Mouse (Mus musculus): ENCODE measurements at regions not wholly inside any gene's neighbourhood (a gene's known extent, or its start where the extent isn't known, plus 50 kb on each side); places are given as distances from the start of the nearest gene placed in this dataset.
"Not testable (repeated sequence)": the region's sequence is repeated elsewhere in the genome, so short reads cannot be mapped to it uniquely, and the experiment has no call there.

DNA sequence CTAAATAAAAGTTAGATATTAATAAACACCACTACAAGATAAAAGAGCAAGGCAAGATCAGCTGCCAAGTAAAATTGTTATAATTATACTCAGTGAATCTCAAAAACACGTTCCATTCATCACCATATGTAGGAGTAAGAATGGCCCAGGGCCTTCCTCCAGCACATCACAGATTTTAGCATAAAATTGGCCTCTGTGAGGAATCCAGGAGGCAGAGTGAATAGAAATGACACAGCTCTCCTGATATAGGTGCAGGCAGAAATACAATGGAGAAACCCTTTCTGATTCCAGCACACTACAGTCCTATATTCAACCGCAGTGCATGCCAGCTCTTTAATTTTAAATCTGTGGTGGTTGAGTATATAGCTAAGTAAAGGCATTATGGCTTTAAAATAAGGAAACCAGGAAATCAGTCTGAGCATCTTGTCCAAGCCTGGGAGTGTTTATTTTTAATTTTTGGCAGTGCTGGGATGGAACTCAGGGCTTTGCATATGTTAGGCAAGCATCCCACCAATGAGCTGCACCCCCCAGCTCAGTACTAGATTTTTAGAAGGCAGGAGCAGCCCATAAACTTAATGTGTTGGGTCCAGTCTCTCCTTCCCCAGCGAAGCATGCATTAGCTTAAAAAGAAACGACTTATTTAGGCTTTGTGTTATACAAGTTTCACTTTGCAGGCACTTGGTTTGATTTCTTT is 158.3 kb upstream of the Ptprz1 start:
- no peak for DNase-seq

- no peak for DNase-seq
Measured at GRCm38 (mm10) chr6:22716144-22716856, 159.0 kb upstream of the Ptprz1 start.

DNA sequence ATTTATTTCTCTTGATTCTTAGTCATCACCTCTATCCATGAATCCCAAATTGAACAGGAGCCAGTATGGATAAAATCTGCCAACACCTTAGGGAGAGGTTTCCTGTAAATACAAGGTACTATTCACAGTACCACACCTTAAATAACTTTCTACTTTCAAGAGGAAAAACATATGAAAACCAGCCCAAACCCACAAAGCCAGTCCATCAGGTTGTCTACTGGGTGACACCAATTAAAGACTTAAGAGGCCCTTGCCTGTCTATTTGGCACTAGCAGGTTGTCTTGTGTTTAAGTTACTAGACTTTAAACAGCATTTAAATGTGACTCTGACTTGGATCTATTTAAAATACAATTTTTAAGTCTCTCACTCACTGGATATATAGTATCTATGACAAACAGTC is 177.1 kb upstream of the Ptprz1 start:
- DNase-seq, result no peak

GRCm38 (mm10) chr6:22688678-22689126 is 186.6 kb upstream of the Ptprz1 start:
- peak; percentile 32 to 38 for DNase-seq

- DNase-seq, result no peak
Measured at GRCm38 (mm10) chr6:22674586-22674929, 200.7 kb upstream of the Ptprz1 start.

DNA sequence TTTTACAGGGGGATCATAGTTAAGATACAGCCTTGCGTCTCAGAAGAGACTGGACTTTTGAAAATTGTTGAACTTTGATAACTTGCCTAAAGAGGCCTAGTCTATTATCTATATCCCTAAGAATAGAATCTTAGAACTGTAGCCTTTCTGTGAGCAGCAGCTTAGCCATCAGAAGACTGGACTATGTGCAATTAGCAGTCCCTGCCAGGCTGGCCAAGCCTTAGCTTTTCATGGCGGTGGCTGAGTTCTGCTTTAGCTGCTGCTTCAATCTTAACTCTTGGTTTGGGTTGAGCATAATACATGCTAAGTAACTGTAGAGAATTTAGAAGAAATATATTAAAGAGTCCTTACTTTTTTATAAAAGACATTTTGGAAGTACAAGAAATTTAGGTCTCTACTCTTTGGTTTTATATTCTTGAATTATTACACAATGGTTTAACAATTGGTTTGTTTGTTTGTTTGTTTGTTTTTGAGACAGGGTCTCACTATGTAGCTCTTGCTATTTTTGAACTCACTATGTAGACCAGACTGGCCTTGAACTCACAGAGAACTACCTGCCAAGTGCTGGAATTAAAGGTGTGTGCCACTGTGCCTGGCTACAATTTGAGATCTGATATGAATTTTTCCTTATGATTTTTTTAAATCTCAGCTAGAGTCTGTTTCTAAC is 201.2 kb upstream of the Ptprz1 start:
- no peak for DNase-seq

DNA sequence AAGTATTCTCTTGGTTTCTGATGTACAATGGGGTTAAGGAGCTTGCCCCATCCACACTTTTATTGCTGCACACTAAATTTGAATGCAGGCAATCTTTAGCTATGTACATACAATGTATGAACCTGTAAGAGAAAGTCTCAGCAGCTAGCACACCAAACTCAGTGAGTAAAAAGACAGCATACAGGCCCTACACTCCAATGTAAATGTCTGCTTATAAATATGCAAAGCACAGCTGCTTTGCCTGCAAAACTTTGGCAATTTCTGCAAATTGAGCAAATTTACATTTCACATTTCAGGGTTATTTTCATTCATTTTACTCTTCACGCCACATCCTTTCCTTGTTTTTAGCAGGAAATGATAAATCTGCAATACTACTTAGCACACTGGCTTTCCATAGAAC is 203.8 kb upstream of the Ptprz1 start:
- no peak for DNase-seq

DNA sequence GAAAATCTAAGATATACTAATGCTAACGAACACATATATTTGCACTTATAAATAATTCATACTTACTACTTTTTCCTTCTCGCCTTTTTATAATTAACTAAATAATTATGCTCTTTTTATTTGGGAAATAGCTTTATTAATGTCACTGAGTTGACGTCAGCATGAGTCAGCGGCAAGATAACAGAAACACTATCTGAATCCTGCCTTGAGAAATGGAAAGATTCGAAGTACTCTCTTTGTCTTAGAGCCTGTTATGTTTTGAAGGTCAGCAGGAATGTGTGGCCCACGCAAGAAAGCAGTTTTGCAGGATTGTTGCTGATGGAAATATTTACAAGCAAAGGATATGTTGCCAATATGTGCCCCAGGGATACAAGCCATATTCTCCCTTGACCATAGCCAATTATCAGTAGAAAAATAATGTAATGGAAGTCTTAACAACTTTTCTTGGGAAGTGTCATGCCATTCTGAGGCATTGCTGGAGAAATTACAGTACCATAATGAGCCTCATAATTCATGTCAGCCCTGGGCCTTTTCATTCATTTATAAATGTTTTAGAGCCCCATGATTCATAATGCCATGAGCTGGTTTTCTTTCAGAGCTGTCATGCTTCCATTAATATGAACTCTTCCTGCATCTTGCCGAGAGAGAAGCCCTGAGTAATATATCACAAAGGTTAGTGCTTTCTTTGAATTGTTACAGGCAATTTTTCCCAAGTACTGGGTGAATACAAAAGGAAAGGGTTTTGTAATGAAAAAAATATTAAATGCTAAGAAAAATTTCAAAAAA is 206.9 kb upstream of the Ptprz1 start:
- DNase-seq, result no peak

DNA sequence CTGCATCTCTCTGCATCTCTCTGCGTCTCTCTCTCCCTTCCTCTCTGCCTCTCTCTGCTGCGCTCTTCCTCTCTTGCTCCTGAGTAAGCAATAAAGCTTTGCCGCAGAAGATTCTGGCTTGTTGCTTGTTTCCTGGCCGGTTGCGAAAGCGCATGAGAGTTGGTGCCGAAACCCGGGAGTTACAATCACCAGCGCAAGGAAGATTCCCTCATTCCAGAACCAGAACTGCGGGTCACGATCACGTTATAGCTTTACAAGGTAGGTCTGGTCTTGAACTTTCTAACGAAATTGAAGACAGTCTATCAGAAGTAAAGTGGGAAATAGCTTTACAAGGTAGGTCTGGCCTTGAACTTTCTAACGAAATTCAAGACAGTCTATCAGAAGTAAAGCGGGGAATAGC is 217.9 kb upstream of the Ptprz1 start:
- not testable (repeated sequence) for DNase-seq

DNA sequence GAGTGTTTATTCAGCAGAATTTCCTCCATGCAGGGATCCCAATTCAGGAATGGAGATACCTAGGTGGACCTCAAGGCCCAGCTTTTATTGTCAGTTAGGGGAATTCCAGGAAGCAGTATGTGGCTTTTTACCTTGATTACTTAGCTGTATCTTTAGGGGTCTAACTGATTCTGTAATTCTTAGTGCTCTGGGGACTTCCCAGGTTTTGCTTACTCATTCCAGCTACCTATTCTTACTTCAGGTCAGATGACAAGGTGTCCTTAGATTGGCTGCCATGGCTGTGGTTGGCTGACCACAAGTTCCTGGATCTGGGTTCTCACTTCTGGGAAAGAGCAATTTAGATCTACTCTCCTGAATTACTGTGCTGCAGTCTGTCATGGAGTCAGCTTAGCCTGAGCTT is 235.2 kb upstream of the Ptprz1 start:
- DNase-seq, result no peak

GRCm38 (mm10) chr6:22635141-22635540 is 240.2 kb upstream of the Ptprz1 start:
- no peak for DNase-seq

DNA sequence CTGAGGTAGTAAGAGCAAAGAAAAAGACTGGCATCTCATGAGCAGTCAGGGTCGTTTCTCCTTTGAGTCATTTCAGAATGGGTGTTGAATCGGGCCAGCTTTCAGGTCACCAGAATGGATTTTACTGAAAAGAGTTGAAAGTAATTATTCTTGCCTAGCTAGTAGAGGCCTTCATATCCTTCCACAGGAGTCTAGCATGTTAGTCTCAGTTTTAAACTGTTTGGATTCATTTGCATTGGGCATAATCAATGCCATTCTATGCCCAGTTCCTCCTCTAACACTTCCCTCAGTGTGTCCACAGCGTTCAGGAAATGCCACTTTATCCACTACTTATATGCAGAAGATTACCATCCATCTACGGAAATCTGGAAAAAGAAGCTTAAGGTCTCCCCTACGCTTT is 240.6 kb upstream of the Ptprz1 start:
- no peak for DNase-seq

GRCm38 (mm10) chr6:22591592-22591991 is 235.5 kb upstream of the Fam3c start:
- no peak for DNase-seq

DNA sequence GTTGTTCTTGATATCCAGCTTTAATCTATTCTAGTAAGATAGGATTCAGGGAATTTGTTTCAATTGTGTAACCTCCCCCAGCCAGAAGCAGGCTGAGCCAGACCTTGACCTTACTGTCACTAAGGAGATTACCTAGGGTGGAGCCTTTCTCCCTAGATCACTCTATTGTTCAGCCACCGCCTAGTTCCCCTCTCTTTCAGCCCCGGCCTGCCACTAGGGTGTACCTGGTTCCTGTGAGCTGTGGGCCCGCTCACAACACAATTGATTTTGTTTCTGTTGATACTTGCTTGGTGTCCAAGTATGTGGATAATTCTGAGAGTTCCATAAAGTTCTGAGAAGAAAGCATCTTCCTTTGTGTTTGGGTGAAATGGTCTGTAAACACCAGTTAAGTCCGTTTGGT is 228.8 kb upstream of the Fam3c start:
- no peak for DNase-seq

- no peak for DNase-seq
Measured at GRCm38 (mm10) chr6:22572925-22573324, 216.9 kb upstream of the Fam3c start.

DNA sequence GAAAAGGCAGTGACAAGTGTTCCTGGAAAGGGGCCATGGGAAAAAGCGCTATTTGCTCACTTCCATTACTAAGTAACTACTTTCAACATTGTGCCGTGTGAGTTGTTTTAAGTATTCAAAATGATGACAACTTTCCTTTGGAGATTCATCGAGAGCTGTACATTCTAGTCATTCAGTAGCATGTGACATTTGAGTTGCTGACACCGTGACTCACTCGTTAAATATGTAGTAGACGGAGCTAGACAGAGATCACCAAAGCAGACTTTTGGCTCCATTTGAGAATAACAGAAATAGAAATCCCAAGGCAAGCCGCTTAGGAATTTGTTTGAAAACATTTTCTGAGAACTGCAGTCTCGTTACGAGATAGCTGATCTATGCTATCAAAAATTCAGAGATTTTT is 211.8 kb upstream of the Fam3c start:
- no peak for DNase-seq

DNA sequence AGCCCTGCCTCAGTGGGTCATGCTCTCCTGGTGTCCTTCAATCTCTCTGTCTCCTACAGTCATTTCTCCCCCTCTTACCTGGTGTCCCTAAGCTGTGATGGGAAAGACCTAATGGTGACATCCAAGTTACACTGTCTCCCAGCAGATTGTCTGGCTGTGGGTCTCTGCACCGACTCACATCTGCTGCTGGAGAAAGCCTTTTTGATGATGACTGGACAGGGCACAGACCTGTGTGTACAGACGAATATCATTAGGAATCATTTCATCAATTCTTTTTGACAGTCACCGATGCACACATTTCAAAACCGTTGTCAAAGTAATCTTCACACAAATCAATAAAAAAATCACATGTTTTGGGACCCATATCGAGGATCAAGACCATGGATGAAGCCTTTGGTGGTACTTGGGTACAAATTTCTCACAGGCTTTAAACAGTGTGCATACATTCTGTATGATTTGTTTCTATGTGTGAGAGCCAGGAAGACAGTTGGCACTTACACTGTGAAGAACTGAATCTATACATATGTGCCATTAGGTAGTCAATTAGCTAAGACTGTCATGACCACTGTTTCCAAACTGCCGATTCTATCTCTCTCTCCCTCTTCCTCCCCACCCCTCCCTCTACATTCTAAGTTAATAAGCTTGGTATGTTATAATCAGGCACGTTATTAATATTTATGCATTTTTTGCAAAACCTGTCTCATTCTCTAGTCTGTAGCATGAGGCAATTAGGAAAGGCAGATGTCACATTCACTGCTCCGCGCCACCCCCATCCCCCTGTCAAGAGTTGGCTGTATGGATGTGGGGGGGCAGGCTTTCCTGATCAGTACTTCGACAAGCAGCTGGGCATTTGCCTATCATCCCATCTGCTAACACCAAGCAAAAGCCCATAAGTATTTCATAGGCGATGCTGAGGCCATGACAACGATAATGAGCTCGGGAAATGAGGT is 192.5 kb upstream of the Fam3c start:
- no peak for DNase-seq

GRCm38 (mm10) chr6:22541603-22542002 is 185.6 kb upstream of the Fam3c start:
- DNase-seq, result no peak

GRCm38 (mm10) chr6:22538254-22538653 is 182.2 kb upstream of the Fam3c start:
- no peak for DNase-seq

GRCm38 (mm10) chr6:22524384-22524783 is 168.3 kb upstream of the Fam3c start:
- DNase-seq, result no peak

DNA sequence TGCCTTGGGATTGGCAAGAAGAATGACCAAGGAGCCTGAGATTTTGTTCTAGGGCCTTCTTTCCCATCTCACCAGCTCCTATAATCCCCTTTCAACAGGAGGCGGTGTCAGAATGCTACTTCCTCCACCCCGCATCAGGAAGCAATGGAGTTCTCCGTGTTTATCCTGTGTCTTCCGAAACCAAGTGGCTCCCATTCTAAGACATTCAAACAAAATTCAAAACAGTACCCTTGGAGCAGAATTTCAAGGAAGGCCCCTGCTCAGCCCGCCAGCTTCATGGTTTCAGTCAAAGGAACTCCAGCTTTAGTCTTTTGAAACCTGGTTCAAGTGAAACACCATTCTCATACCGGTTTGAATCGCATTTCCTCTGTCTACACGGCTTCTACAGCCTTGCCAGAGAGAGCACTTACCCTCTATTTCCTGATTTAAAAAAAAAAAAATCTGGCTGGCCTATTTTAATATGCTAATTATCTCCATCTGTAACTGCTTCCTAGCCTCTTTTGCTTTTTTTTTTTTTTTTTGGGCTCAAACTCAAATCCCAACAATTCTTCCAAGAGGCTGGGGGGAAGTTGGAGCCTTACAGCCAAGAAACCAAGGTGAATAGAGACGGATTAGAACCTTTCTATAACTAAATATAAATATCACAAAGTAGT is 167.7 kb upstream of the Fam3c start:
- no peak for DNase-seq

DNA sequence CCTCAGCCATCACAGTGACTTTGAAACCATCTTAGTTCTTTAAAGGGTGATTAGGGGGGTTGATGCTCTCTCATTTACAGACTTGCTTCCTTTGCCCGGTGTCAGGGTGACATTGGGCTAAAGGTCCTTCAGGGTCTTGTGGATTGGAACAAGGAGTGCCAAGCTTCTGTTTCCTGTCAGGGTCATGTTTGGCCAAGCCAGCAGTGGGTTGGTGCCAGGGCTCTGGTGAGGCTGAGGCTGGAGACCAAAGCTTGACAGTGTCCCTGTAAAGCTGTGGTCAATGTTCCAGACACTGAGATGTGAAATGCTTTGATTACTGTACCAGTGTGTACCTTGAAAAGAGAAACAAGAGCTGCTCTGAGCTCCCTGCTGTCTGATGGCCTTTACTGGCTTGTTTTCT is 150.8 kb upstream of the Fam3c start:
- DNase-seq, result no peak

Measured in cerebellum, adult 18-20 months (tissue).